Mouse (Mus musculus) limb, embryonic 10.5 days (tissue): ENCODE data around the gene Ryr2. TPM values are rescaled to one million over a fixed set of nuclear protein-coding genes. Genes with fewer than 3 reads are reported as not detected.
A peak's percentile ranks its signal among the peaks of the same experiment; 100 is the strongest.

Experiments
- DNase-seq: peaks from one replicate; pipeline ENCODE4 v3.0.0-alpha.2; 2017; ENCODE audit warnings: low spot score
- H3K27ac ChIP-seq: fragments of 300-500 bp; sonication (generic); 2 replicates; pipeline ENCODE4 v1.5.1; 2016; ENCODE audit warnings: mild to moderate bottlenecking
- H3K27me3 ChIP-seq: fragments of 300-500 bp; sonication (generic); 2 replicates; pipeline ENCODE4 v1.6.1; 2016; ENCODE audit warnings: low read depth, mild to moderate bottlenecking; ENCODE audit not compliant: poor library complexity, severe bottlenecking
- H3K36me3 ChIP-seq: fragments of 300-500 bp; sonication (generic); 2 replicates; pipeline ENCODE4 v1.6.1; 2016; ENCODE audit warnings: mild to moderate bottlenecking, moderate library complexity
- H3K4me1 ChIP-seq: fragments of 300-500 bp; sonication (generic); 2 replicates; pipeline ENCODE4 v1.6.1; 2016
- H3K4me3 ChIP-seq: fragments of 300-500 bp; sonication (generic); 2 replicates; pipeline ENCODE4 v1.5.1; 2016; ENCODE audit warnings: mild to moderate bottlenecking, moderate library complexity
- H3K9me3 ChIP-seq: fragments of 300-500 bp; sonication (generic); replicated peaks from 2 replicates; pipeline ENCODE4 v1.6.1; 2016; ENCODE audit warnings: mild to moderate bottlenecking
- WGBS: fragments of 180-500 bp; shearing (Covaris S2); methylation state at CpG from one replicate; pipeline ENCODE4 v1.1.7; 2016; 5-methylcytosine and 5-hydroxymethylcytosine counted together
- polyA plus RNA-seq: library from polyadenylated mRNA; unstranded; fragments of >200 nt; fragmentation: Nextera tagmentation; extraction: Ambion mirVana; gene quantifications from 2 replicates; pipeline ENCODE4 v1.2.1, GENCODE M21; 2016

The Ryr2 gene
- polyA plus RNA-seq, 1 experiment from 2014 or later, result 0.19 TPM

- 59% methylated on average over 10 of the region's 10 CpGs for WGBS
- no peak for DNase-seq
- Histone ChIP-seq H3K27ac (no peak overlapping the region), H3K4me1 (no peaks in the 10 kb centered on the region), H3K36me3 (no peaks in the 10 kb centered on the region), H3K27me3 (no peaks in the 10 kb centered on the region), H3K4me3 (no peak overlapping the region), H3K9me3 (no peaks in the 10 kb centered on the region)
These were observed 23.2 kb downstream of the Ryr2 start for GRCm38 (mm10) chr13:12083443-12084111.

- WGBS, result 90% methylated on average over 4 of the region's 4 CpGs
- H3K4me3 ChIP-seq, result no peak overlapping the region
- H3K4me1 ChIP-seq, result no peaks in the 10 kb centered on the region
- no peaks in the 10 kb centered on the region for H3K36me3 ChIP-seq
- no peak overlapping the region for H3K27ac ChIP-seq
- no peaks in the 10 kb centered on the region for H3K27me3 ChIP-seq
- DNase-seq, result no peak
- no peaks in the 10 kb centered on the region for H3K9me3 ChIP-seq
These were observed 26.2 kb downstream of the Ryr2 start for GRCm38 (mm10) chr13:12080590-12080989.

GRCm38 (mm10) chr13:12079536-12079935 is 27.2 kb downstream of the Ryr2 start:
- Histone ChIP-seq H3K9me3 (no peaks in the 10 kb centered on the region), H3K27me3 (no peaks in the 10 kb centered on the region), H3K4me3 (no peak overlapping the region), H3K27ac (no peak overlapping the region), H3K4me1 (no peaks in the 10 kb centered on the region), H3K36me3 (no peaks in the 10 kb centered on the region)
- no peak for DNase-seq
- WGBS, result 87% methylated on average over 4 of the region's 4 CpGs

GRCm38 (mm10) chr13:12074897-12075296 is 31.8 kb downstream of the Ryr2 start:
- 94% methylated on average over 6 of the region's 6 CpGs for WGBS
- no peak for DNase-seq
- H3K27ac ChIP-seq, result no peak overlapping the region
- H3K36me3 ChIP-seq, result no peaks in the 10 kb centered on the region
- peaks cover 10% of the 10 kb centered on the region; the same call in 1 of the 2 replicates for H3K4me1 ChIP-seq
- H3K4me3 ChIP-seq, result no peak overlapping the region
- H3K9me3 ChIP-seq, result no peaks in the 10 kb centered on the region
- H3K27me3 ChIP-seq, result no peaks in the 10 kb centered on the region

GRCm38 (mm10) chr13:12072571-12072970 is 34.2 kb downstream of the Ryr2 start:
- Histone ChIP-seq H3K4me3 (no peak overlapping the region), H3K36me3 (no peaks in the 10 kb centered on the region), H3K9me3 (no peaks in the 10 kb centered on the region), H3K27me3 (no peaks in the 10 kb centered on the region), H3K4me1 (peaks cover 10% of the 10 kb centered on the region; the same call in 1 of the 2 replicates), H3K27ac (no peak overlapping the region)
- DNase-seq, result no peak
- 66% methylated on average over 7 of the region's 7 CpGs for WGBS

- no peak for DNase-seq
- Histone ChIP-seq H3K4me3 (no peak overlapping the region), H3K36me3 (no peaks in the 10 kb centered on the region), H3K9me3 (no peaks in the 10 kb centered on the region), H3K4me1 (peaks cover 10% of the 10 kb centered on the region; the same call in 1 of the 2 replicates), H3K27me3 (no peaks in the 10 kb centered on the region), H3K27ac (no peak overlapping the region)
- 53% methylated on average over 3 of the region's 3 CpGs for whole genome bisulfite sequencing
These were observed 34.6 kb downstream of the Ryr2 start for GRCm38 (mm10) chr13:12072112-12072511.

- no peak overlapping the region for H3K27ac ChIP-seq
- H3K9me3 ChIP-seq, result no peaks in the 10 kb centered on the region
- peaks cover 10% of the 10 kb centered on the region; the same call in 1 of the 2 replicates for H3K4me1 ChIP-seq
- DNase-seq, result no peak
- H3K27me3 ChIP-seq, result no peaks in the 10 kb centered on the region
- no peak overlapping the region for H3K4me3 ChIP-seq
- no peaks in the 10 kb centered on the region for H3K36me3 ChIP-seq
- WGBS, result 79% methylated on average over 14 of the region's 14 CpGs
These were observed 36.3 kb downstream of the Ryr2 start for GRCm38 (mm10) chr13:12070157-12071129.

- 90% methylated on average over 4 of the region's 4 CpGs for WGBS
- no peaks in the 10 kb centered on the region for H3K36me3 ChIP-seq
- no peak for DNase-seq
- no peak overlapping the region for H3K27ac ChIP-seq
- H3K27me3 ChIP-seq, result no peaks in the 10 kb centered on the region
- no peaks in the 10 kb centered on the region for H3K9me3 ChIP-seq
- no peaks in the 10 kb centered on the region for H3K4me1 ChIP-seq
- H3K4me3 ChIP-seq, result no peak overlapping the region
These were observed 42.2 kb downstream of the Ryr2 start for GRCm38 (mm10) chr13:12064576-12064975.

- no peaks in the 10 kb centered on the region for H3K9me3 ChIP-seq
- H3K36me3 ChIP-seq, result no peaks in the 10 kb centered on the region
- no peak overlapping the region for H3K4me3 ChIP-seq
- 84% methylated on average over 4 of the region's 4 CpGs for WGBS
- DNase-seq, result no peak
- no peak overlapping the region for H3K27ac ChIP-seq
- no peaks in the 10 kb centered on the region for H3K27me3 ChIP-seq
- H3K4me1 ChIP-seq, result no peaks in the 10 kb centered on the region
These were observed 43.2 kb downstream of the Ryr2 start for GRCm38 (mm10) chr13:12063561-12063960.

- Histone ChIP-seq H3K4me1 (peaks cover 6% of the 10 kb centered on the region), H3K9me3 (no peaks in the 10 kb centered on the region), H3K4me3 (no peak overlapping the region), H3K27me3 (no peaks in the 10 kb centered on the region), H3K27ac (no peak overlapping the region), H3K36me3 (no peaks in the 10 kb centered on the region)
- WGBS, result 43% methylated on average over 8 of the region's 8 CpGs
- peak; percentile 39 for DNase-seq
These were observed 49.4 kb downstream of the Ryr2 start for GRCm38 (mm10) chr13:12057357-12057771.

- Histone ChIP-seq H3K4me3 (no peak overlapping the region), H3K27ac (no peak overlapping the region), H3K4me1 (peaks cover 6% of the 10 kb centered on the region), H3K36me3 (no peaks in the 10 kb centered on the region), H3K27me3 (no peaks in the 10 kb centered on the region), H3K9me3 (no peaks in the 10 kb centered on the region)
- DNase-seq, result no peak
- 73% methylated on average over 1 of the region's 1 CpGs for WGBS
These were observed 50.8 kb downstream of the Ryr2 start for GRCm38 (mm10) chr13:12055913-12056312.

GRCm38 (mm10) chr13:12053910-12054309 is 52.8 kb downstream of the Ryr2 start:
- no peak for DNase-seq

GRCm38 (mm10) chr13:12050809-12051208 is 55.9 kb downstream of the Ryr2 start:
- Histone ChIP-seq H3K27ac (no peak overlapping the region), H3K9me3 (no peaks in the 10 kb centered on the region), H3K4me1 (no peaks in the 10 kb centered on the region), H3K4me3 (no peak overlapping the region), H3K36me3 (no peaks in the 10 kb centered on the region), H3K27me3 (no peaks in the 10 kb centered on the region)
- WGBS, result 85% methylated on average over 1 of the region's 1 CpGs
- no peak for DNase-seq

More at GRCm38 (mm10) chr13:12053910-12054309, 52.8 kb downstream of the Ryr2 start:
- Histone ChIP-seq H3K27me3 (no peaks in the 10 kb centered on the region), H3K4me1 (peaks cover 6% of the 10 kb centered on the region), H3K4me3 (no peak overlapping the region), H3K9me3 (no peaks in the 10 kb centered on the region), H3K36me3 (no peaks in the 10 kb centered on the region), H3K27ac (no peak overlapping the region)
- WGBS, result 98% methylated on average over 3 of the region's 3 CpGs
